Mouse (Mus musculus) kidney, embryonic 16.5 days (tissue): Measurements from ENCODE around the gene Lcmt1. TPM values are rescaled to one million over a fixed set of nuclear protein-coding genes. Genes with fewer than 3 reads are reported as not detected.
A peak's percentile ranks its signal among the peaks of the same experiment; 100 is the strongest.

Experiments used
- ATAC-seq: fragments of 200-750 bp; cut with Nextera tagmentation; 2 replicates; pipeline ENCODE4 v1.8.0; 2017; ENCODE audit warnings: moderate TSS enrichment; ENCODE audit not compliant: low FRiP score, low TSS enrichment
- H3K27ac ChIP-seq: fragments of 300-500 bp; sonication (generic); 2 replicates; pipeline ENCODE4 v1.5.1; 2014; ENCODE audit warnings: low read length
- H3K27me3 ChIP-seq: fragments of 300-500 bp; sonication (generic); 2 replicates; pipeline ENCODE4 v1.6.1; 2014; ENCODE audit warnings: low read length, control low read depth, mixed read lengths; ENCODE audit not compliant: insufficient read depth
- H3K36me3 ChIP-seq: fragments of 300-500 bp; sonication (generic); 2 replicates; pipeline ENCODE4 v1.6.1; 2014; ENCODE audit warnings: low read length, control low read depth, mixed read lengths; ENCODE audit not compliant: insufficient read depth
- H3K4me1 ChIP-seq: fragments of 300-500 bp; sonication (generic); 2 replicates; pipeline ENCODE4 v1.6.1; 2014; ENCODE audit warnings: low read length, control low read depth, mixed read lengths; ENCODE audit not compliant: insufficient read depth
- H3K4me2 ChIP-seq: fragments of 300-500 bp; sonication (generic); replicated peaks from 2 replicates; pipeline ENCODE4 v1.6.1; 2014; ENCODE audit warnings: low read depth, low read length
- H3K4me3 ChIP-seq: fragments of 300-500 bp; sonication (generic); 2 replicates; pipeline ENCODE4 v1.5.1; 2014; ENCODE audit warnings: mild to moderate bottlenecking, low read length
- H3K9ac ChIP-seq: fragments of 300-500 bp; sonication (generic); replicated peaks from 2 replicates; pipeline ENCODE4 v1.6.1; 2014; ENCODE audit warnings: low read length
- H3K9me3 ChIP-seq: fragments of 300-500 bp; sonication (generic); 2 replicates; pipeline ENCODE4 v1.6.1; 2016; ENCODE audit warnings: low read length, control low read depth
- WGBS: fragments of 180-500 bp; shearing (Covaris S2); extraction: QIAGEN DNeasy Blood & Tissue Kit; methylation state at CpG from one replicate; pipeline ENCODE4 v1.1.7; 2014; 5-methylcytosine and 5-hydroxymethylcytosine counted together
- polyA plus RNA-seq: library from polyadenylated mRNA; unstranded; fragments of >200 nt; fragmentation: Nextera tagmentation; extraction: Ambion mirVana; gene quantifications from 2 replicates; pipeline ENCODE4 v1.2.1, GENCODE M21; 2015

Lcmt1 gene
- polyA plus RNA-seq, 1 experiment from 2014 or later: 59.9 TPM

GRCm38 (mm10) chr7:123462070-123462501, 92.5 kb downstream of the Lcmt1 start, which contains the start of gene Aqp8:
TSS of gene Aqp8 (plus strand) at chr7:123462291.
- no peaks in the 10 kb centered on the region for H3K27me3 ChIP-seq
- no peak within 1 kb of the TSS for H3K27ac ChIP-seq
- H3K4me2 ChIP-seq: no peak within 1 kb of the TSS
- H3K4me1 ChIP-seq: peaks cover 4% of the 10 kb centered on the region; the same call in 1 of the 2 replicates
- H3K9me3 ChIP-seq: no peaks in the 10 kb centered on the region
- H3K4me3 ChIP-seq: no peak within 1 kb of the TSS
- no peaks in the 10 kb centered on the region for H3K36me3 ChIP-seq
- 54% methylated on average over 9 of the region's 9 CpGs for WGBS
- no peak within 1 kb of the TSS for H3K9ac ChIP-seq
- peak; percentile 64 for ATAC-seq

GRCm38 (mm10) chr7:123463569-123463968, 94.0 kb downstream of the Lcmt1 start:
- Histone ChIP-seq H3K27ac (no peak overlapping the region), H3K36me3 (no peaks in the 10 kb centered on the region), H3K4me2 (no peak overlapping the region), H3K4me3 (no peak overlapping the region), H3K4me1 (peaks cover 4% of the 10 kb centered on the region; the same call in 1 of the 2 replicates), H3K9ac (no peak overlapping the region), H3K27me3 (no peaks in the 10 kb centered on the region), H3K9me3 (no peaks in the 10 kb centered on the region)
- ATAC-seq: no peak
- 82% methylated on average over 4 of the region's 4 CpGs for WGBS

- Histone ChIP-seq H3K4me2 (no peak overlapping the region), H3K36me3 (no peaks in the 10 kb centered on the region), H3K4me3 (no peak overlapping the region), H3K9me3 (no peaks in the 10 kb centered on the region), H3K9ac (no peak overlapping the region), H3K27me3 (no peaks in the 10 kb centered on the region), H3K27ac (no peak overlapping the region), H3K4me1 (peaks cover 4% of the 10 kb centered on the region; the same call in 1 of the 2 replicates)
- WGBS: 32% methylated on average over 6 of the region's 6 CpGs
- ATAC-seq: peak; percentile 83; the same call in 1 of the 2 replicates
Measured at GRCm38 (mm10) chr7:123465692-123466387, 96.3 kb downstream of the Lcmt1 start.

GRCm38 (mm10) chr7:123467961-123468360, 98.4 kb downstream of the Lcmt1 start:
- no peak overlapping the region for H3K4me2 ChIP-seq
- no peaks in the 10 kb centered on the region for H3K27me3 ChIP-seq
- 92% methylated on average over 1 of the region's 1 CpGs for WGBS
- no peak overlapping the region for H3K9ac ChIP-seq
- no peak overlapping the region for H3K4me3 ChIP-seq
- no peak for ATAC-seq
- H3K27ac ChIP-seq: no peak overlapping the region
- H3K4me1 ChIP-seq: no peaks in the 10 kb centered on the region
- no peaks in the 10 kb centered on the region for H3K9me3 ChIP-seq
- no peaks in the 10 kb centered on the region for H3K36me3 ChIP-seq

Other genes starting within 250 kb of the Lcmt1 start
- 34.9 and 47.1 TPM in 2 replicates for gene Tnrc6a, start 245.9 kb upstream of the Lcmt1 start, polyA plus RNA-seq
- gene Slc5a11, start 155.0 kb upstream of the Lcmt1 start, polyA plus RNA-seq: 5.0 and 5.8 TPM in 2 replicates
- gene Arhgap17, start 131 bp downstream of the Lcmt1 start, polyA plus RNA-seq: 21.3 and 26.9 TPM in 2 replicates
- gene Aqp8, start 92.5 kb downstream of the Lcmt1 start, polyA plus RNA-seq: 0.31 and 0.69 TPM in 2 replicates
- 2.8 and 3.5 TPM in 2 replicates for gene Zkscan2, start 130.7 kb downstream of the Lcmt1 start, polyA plus RNA-seq